Mouse (Mus musculus): ENCODE measurements around the gene Pank2.
"Not testable (repeated sequence)": the region's sequence is repeated elsewhere in the genome, so short reads cannot be mapped to it uniquely, and the experiment has no call there.

Pank2 gene

DNA sequence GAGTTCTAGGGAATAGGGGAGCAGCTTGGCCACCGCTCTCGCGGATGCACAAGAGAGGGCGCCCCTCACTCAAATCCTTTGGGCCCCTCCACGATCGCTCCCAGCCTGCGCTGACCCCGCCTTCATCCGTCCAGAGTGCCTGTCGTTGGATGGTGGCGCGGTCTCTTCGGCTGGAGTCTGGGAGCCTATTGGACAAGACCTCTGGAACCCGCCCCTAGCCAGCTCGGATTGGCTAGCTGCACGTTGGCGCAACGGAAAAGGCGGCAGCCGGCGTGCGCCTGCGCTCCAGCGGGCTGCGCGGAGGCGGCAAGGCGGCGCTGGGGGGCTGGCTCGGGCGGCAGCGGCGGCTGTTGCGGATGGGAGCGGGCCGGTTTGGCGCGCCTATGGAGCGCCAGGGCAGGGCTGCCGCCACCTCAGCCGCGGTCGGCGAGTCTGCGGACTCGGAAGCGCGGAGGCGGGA lies at the start of gene Pank2:
Gene Pank2 (plus strand): TSS at position 283 of the 460 bp plus-strand sequence.
- DNase-seq (ENCODE audit: low spot score): peak; percentile 93

GRCm38 (mm10) chr2:131213773-131214172 lies 48.5 kb upstream of the Pank2 start:
- no peak for DNase-seq (ENCODE audit: low spot score)

DNA sequence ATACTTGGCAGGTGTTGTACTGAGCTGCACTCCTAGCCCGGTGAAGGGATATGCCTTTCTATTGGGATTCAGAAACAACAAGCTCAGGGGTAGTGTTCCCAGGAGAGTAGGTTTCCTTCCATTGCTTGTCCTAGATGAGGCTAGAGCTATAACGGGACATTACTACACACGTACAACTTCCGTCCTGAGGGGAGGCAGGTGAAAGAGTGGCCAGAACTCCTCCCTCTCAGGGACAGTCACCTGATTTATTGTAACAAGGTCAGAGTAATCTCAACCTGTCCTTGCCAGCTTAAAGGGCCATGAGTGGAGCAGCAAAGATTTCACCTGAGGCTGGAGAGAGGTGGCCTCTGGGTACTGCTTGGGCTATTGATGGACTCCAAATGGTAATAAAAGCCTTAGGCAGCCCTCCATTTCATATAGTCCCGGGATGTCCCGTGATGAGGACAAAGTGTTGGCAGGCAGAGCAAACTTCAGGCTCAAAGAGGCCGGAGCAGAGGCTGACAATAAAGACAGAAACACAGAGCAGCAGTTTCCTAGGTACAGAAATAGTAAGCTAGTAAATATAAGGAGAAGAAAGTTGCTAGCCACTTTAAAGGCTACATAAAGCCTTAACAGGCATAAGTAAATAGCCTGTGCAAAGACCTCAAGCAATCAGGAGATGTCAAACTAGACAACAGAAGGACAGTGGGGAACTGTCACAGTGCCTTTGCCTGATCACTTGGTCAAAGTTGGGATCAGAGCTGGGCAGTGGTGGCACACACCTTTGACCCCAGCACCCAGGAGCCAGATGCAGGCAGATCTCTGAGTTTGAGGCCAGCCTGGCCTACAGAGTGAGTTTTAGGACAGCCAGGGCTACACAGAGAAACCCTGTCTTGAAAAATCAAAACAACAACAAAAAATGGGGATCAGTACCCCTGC lies 46.1 kb upstream of the Pank2 start:
- DNase-seq (ENCODE audit: low spot score): no peak

DNA sequence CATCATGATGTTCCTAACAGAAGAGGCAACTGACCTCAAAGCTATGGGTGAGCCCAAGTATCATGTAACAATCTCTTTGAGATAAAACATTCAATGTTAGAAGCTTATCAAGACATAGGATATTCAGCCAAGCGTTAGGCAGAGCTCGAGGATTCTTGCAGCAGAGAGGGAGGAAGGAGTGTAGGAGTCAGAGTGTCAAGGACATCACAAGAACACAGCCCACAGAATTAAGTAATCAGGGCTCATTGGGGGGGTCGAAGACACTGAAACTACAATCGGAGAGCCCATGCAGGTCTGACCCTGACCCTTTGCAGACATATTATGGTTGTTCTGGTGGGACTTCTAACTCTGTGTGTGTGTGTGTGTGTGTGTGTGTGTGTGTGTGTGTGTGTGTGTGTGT lies 42.3 kb upstream of the Pank2 start:
- DNase-seq (ENCODE audit: low spot score): no peak

DNA sequence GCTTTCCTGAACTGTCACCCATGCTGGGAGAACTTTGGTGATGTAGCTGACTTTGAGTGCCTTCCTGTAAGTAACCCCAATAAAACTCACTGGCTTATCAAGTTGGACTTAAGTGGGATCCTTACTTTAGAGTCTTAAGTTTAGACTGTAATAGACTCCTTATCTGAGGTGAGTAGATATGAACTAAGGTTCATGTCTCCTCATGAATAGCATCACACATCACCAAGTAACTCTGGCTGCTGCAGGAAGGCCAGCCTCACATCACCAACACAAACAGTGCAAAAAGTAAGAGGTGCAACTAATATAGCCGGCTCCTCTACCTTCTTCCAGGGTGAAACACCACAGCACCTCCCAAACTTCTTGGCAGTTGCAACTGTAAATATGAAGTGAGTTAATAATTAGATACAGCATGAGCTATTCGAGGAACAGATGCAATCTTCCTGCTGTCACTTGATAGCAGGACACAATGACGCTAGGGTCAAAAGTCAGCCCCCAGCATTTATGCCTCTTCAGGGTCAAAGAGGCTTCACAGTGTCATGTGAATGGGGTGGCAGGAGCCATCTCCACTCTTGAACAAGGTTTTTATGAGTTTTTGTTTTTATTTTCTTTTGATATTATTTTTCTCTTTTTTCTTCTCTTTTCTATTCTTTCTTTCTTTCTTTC lies 40.3 kb upstream of the Pank2 start:
- DNase-seq (ENCODE audit: low spot score): no peak

GRCm38 (mm10) chr2:131222562-131222961 lies 39.7 kb upstream of the Pank2 start:
- DNase-seq (ENCODE audit: low spot score): no peak

DNA sequence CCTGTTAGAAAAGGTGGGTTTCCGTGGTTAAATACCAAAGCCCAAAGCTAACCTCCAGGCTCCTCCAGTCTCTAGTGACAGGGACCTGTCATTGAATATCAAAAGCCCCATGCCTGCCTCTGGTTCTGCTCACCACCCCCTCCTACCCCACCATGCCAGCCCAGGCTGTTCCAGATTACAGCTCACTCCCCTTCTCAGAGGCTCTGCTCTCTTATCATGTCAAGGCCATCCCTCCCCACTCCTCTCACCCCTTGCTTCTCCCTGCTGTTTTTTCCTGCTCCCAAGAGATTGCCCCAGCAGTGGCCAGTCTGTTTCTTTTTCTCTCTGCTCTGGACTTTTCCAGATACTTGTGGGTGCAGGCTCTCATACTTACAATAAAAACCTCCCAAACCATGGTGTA lies 38.7 kb upstream of the Pank2 start:
- peak; percentile 48 for DNase-seq (ENCODE audit: low spot score)

GRCm38 (mm10) chr2:131225178-131225577 lies 37.1 kb upstream of the Pank2 start:
- no peak for DNase-seq (ENCODE audit: low spot score)

DNA sequence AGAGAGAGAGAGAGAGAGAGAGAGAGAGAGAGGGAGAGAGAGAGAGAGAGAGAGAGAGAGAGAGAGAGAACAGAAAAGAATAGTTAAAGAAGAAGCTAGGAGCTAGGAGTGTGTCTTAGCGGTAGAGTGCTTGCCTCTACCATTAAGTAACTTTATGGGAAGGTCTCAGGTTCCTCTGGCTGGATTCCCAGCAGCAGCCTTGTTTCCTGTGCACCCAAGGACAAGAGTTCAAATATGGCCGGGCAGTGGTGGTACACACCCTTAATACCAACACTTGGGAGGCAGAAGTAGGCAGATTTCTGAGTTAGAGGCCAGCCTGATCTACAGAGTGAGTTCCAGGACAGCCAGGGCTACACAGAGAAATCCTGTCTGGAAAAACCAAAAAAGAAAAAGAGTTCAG lies 35.6 kb upstream of the Pank2 start:
- DNase-seq (ENCODE audit: low spot score): not testable (repeated sequence)

- no peak for DNase-seq (ENCODE audit: low spot score)
Measured at GRCm38 (mm10) chr2:131227243-131227642, 35.1 kb upstream of the Pank2 start.

- DNase-seq (ENCODE audit: low spot score): no peak
Measured at GRCm38 (mm10) chr2:131232558-131232957, 29.7 kb upstream of the Pank2 start.

DNA sequence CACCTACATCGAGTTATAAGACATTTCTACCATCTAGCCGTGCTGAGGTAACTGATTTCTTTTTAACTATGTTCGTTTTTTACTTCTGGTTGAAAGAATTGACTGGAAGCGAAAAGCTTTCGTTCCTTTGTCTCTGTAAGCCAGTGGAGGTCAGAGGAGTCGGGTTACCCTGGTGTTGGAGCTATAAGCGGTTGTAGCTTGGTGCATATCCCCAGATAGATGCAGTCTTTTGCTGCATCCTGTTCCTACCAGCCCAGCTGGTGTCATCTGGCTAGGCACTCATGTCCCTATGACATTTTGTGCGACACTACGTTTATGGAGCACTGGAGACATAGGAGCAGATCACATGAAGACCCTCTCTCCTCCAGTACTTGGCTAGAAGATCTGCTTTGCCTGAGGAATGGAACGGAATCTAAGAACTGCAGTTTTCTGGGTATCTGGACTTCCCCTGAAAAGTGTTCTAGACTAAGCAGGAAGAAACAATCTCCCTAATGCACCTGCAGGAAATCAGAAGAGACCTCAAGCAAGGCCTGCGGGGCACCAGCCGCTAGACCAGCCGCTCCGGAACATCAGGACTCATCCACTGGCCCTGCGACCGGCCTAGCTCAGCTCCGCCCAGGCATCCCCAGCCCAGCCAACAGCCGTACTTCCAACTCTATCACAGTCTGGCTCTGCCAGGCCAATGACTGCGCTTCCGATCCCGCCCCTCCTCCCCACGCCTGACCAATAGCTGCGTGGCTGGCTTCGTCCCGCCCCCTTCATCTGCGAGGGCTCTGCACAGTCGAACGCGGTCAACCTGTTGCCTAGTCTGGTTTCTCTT lies 28.8 kb upstream of the Pank2 start, which contains the start of gene Mavs:
Gene Mavs (plus strand): TSS at position 757 of the 820 bp plus-strand sequence.
- peak; percentile 90 for DNase-seq (ENCODE audit: low spot score)

GRCm38 (mm10) chr2:131234127-131234650 lies 28.1 kb upstream of the Pank2 start:
- no peak for DNase-seq (ENCODE audit: low spot score)

- DNase-seq (ENCODE audit: low spot score): no peak
Measured at GRCm38 (mm10) chr2:131234970-131235635, 27.2 kb upstream of the Pank2 start.

DNA sequence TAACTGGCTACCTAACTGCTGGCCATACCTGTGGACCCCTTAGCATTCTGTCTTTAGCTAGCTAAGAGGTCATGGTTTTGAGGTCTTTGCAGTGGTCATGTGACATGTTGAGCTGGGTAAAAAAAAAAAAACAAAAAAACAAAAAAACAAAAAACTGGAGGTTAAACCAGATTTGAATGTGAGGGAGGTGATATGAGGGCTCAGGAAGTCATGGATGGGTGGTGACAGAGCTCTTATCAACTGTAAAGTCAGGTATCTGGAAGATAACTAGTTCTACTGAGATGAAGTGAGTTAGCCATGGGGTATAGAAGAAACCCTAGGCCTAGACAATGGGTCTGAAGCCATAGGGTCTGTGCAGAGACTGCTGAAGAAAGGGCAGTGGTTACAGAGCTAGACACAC lies 20.1 kb upstream of the Pank2 start:
- no peak for DNase-seq (ENCODE audit: low spot score)

DNA sequence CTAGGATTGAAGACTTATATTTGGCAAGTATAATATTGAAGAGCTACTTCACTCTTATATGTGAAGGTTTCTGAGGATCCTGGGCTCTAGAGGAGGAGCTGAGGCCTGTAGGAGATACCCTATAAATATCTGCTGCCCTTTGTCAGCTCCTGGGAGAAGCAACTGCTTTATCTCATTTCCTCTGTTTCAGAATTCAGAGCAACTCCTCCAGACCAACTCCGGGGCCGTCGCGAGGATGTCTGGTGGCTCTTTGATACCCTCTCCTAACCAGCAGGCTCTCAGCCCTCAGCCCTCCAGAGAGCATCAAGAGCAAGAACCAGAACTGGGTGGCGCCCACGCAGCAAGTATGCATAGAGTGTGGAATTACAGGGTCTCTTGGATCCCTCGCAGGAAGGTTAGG lies 19.4 kb upstream of the Pank2 start:
- DNase-seq (ENCODE audit: low spot score): no peak

DNA sequence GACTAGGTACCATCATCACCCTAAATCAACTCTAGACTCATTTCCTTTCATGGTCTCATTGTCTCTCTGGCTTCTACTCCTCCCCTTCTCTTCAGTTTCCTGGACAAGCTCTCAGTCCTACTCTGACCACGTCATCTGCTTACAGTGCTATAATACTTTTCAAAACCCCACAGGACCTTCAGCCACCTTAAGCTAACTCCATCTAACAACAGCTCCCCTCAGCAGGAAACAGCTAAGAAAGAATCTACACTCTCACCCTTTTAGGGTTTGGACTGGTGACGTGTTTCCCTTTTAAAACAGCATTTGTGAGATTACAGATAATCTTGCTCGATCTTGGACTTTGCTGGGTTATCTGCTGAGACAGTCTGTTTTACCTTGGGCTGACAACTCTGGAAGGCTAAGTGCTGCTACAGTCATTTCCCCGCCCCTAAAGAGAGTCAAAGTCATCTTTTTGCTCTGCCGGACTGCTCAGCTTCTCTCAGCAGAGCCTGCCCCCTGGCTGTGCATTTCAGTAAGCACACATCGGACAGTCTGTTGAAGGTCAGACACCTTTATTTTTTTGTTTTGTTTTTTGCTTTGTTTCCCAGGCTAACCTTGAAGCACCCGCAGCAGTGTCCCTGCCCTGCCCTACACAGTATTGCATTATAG lies 8.5 kb upstream of the Pank2 start:
- peak; percentile 53 for DNase-seq (ENCODE audit: low spot score)

DNA sequence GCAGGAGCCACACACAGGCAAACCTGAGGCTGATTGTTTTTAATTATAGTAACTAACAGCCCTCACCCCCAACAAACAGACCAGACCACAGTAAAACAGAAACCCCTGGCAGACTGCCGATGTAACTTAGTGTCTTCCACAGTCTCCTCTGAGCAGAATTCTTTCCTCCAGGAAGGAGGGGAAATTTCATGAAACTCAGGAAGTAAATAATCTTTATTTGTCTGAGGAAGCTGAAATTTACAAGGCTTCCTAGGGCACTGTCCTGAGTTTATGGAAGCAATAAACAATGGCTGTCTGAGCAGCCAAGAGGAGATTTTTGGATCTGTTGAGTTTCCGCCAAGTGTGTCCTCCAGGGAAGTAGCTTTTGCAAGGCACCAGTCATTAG lies 8.0 kb upstream of the Pank2 start:
- no peak for DNase-seq (ENCODE audit: low spot score)

GRCm38 (mm10) chr2:131255738-131256137 lies 6.6 kb upstream of the Pank2 start:
- no peak for DNase-seq (ENCODE audit: low spot score)

DNA sequence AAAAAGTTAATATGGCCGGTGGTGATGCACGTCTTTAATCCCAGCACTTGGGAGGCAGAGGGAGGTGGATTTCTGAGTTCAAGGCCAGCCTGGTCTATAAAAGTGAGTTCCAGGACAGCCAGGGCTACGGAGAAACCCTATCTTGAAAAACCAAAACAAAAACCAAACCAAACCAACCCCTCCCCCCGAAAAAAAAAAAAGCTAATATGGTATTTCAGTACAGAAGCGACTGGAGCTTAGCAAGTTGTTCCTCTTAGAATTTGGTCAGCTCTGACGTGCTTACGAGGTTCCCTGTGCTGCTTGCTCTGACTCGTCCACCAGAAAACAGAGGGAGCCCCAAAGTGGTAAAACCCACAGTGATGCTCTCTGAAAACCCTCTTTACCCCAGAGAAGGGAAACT lies 3.6 kb upstream of the Pank2 start:
- DNase-seq (ENCODE audit: low spot score): no peak

Measured in spleen, adult 12 weeks (tissue).